Mouse (Mus musculus): ENCODE measurements around the gene Pno1. TPM values are rescaled to one million over a fixed set of nuclear protein-coding genes. Genes with fewer than 3 reads are reported as not detected.

Gene Pno1
- polyA plus RNA-seq, 1 experiment from 2014 or later, result 111 TPM

- no peak overlapping the region for H3K4me2 ChIP-seq (ENCODE audit: low read depth, severe bottlenecking)
- DNase-seq (ENCODE audit: low spot score) (no peak), ATAC-seq (ENCODE audit: insufficient number of reproducible peaks, low FRiP score, low TSS enrichment, low read depth) (no peak)
- H3K4me3 ChIP-seq (ENCODE audit: low read depth, low read length), result no peak overlapping the region
- no peaks in the 10 kb centered on the region for H3K27me3 ChIP-seq (ENCODE audit: control insufficient read depth, insufficient read depth, low read length)
- no peaks in the 10 kb centered on the region for H3K4me1 ChIP-seq (ENCODE audit: control insufficient read depth, insufficient read depth, low read length)
- no peaks in the 10 kb centered on the region for H3K9me3 ChIP-seq (ENCODE audit: control insufficient read depth, low read length)
- no peak overlapping the region for H3K27ac ChIP-seq (replicated peaks; ENCODE audit: low read depth, low read length)
- WGBS, result 97% methylated on average over 1 of the region's 1 CpGs
- H3K9ac ChIP-seq (ENCODE audit: low read length), result no peak overlapping the region
- H3K36me3 ChIP-seq (ENCODE audit: control insufficient read depth, insufficient read depth, low read length), result no peaks in the 10 kb centered on the region
Measured at GRCm38 (mm10) chr11:17170938-17171729, 40.2 kb downstream of the Pno1 start.

GRCm38 (mm10) chr11:17169262-17169661, 42.1 kb downstream of the Pno1 start:
- H3K27ac ChIP-seq (replicated peaks; ENCODE audit: low read depth, low read length), result no peak overlapping the region
- H3K36me3 ChIP-seq (ENCODE audit: control insufficient read depth, insufficient read depth, low read length), result no peaks in the 10 kb centered on the region
- no peaks in the 10 kb centered on the region for H3K9me3 ChIP-seq (ENCODE audit: control insufficient read depth, low read length)
- no peaks in the 10 kb centered on the region for H3K27me3 ChIP-seq (ENCODE audit: control insufficient read depth, insufficient read depth, low read length)
- WGBS, result 87% methylated on average over 2 of the region's 2 CpGs
- no peak overlapping the region for H3K4me2 ChIP-seq (ENCODE audit: low read depth, severe bottlenecking)
- ATAC-seq (ENCODE audit: insufficient number of reproducible peaks, low FRiP score, low TSS enrichment, low read depth), result no peak
- DNase-seq (ENCODE audit: low spot score), result no peak
- H3K4me3 ChIP-seq (ENCODE audit: low read depth, low read length), result no peak overlapping the region
- no peak overlapping the region for H3K9ac ChIP-seq (ENCODE audit: low read length)
- no peaks in the 10 kb centered on the region for H3K4me1 ChIP-seq (ENCODE audit: control insufficient read depth, insufficient read depth, low read length)

GRCm38 (mm10) chr11:17166627-17167026, 44.7 kb downstream of the Pno1 start:
- WGBS, result 91% methylated on average over 7 of the region's 7 CpGs
- Histone ChIP-seq H3K36me3 (ENCODE audit: control insufficient read depth, insufficient read depth, low read length) (no peaks in the 10 kb centered on the region), H3K4me1 (ENCODE audit: control insufficient read depth, insufficient read depth, low read length) (no peaks in the 10 kb centered on the region), H3K4me3 (ENCODE audit: low read depth, low read length) (no peak overlapping the region), H3K27ac (replicated peaks; ENCODE audit: low read depth, low read length) (no peak overlapping the region), H3K9ac (ENCODE audit: low read length) (no peak overlapping the region), H3K27me3 (ENCODE audit: control insufficient read depth, insufficient read depth, low read length) (no peaks in the 10 kb centered on the region), H3K4me2 (ENCODE audit: low read depth, severe bottlenecking) (no peak overlapping the region), H3K9me3 (ENCODE audit: control insufficient read depth, low read length) (no peaks in the 10 kb centered on the region)
- ATAC-seq (ENCODE audit: insufficient number of reproducible peaks, low FRiP score, low TSS enrichment, low read depth) (no peak), DNase-seq (ENCODE audit: low spot score) (no peak)

- no peak overlapping the region for H3K4me3 ChIP-seq (ENCODE audit: low read depth, low read length)
- no peaks in the 10 kb centered on the region for H3K36me3 ChIP-seq (ENCODE audit: control insufficient read depth, insufficient read depth, low read length)
- WGBS, result 81% methylated on average over 1 of the region's 1 CpGs
- ATAC-seq (ENCODE audit: insufficient number of reproducible peaks, low FRiP score, low TSS enrichment, low read depth) (no peak), DNase-seq (ENCODE audit: low spot score) (no peak)
- no peaks in the 10 kb centered on the region for H3K27me3 ChIP-seq (ENCODE audit: control insufficient read depth, insufficient read depth, low read length)
- no peak overlapping the region for H3K4me2 ChIP-seq (ENCODE audit: low read depth, severe bottlenecking)
- no peak overlapping the region for H3K9ac ChIP-seq (ENCODE audit: low read length)
- no peaks in the 10 kb centered on the region; the same call in 1 of the 2 replicates for H3K4me1 ChIP-seq (ENCODE audit: control insufficient read depth, insufficient read depth, low read length)
- no peak overlapping the region for H3K27ac ChIP-seq (replicated peaks; ENCODE audit: low read depth, low read length)
- no peaks in the 10 kb centered on the region for H3K9me3 ChIP-seq (ENCODE audit: control insufficient read depth, low read length)
Measured at GRCm38 (mm10) chr11:17163956-17164355, 47.4 kb downstream of the Pno1 start.

GRCm38 (mm10) chr11:17160242-17160641, 51.1 kb downstream of the Pno1 start:
- Histone ChIP-seq H3K4me1 (ENCODE audit: control insufficient read depth, insufficient read depth, low read length) (no peaks in the 10 kb centered on the region; the same call in 1 of the 2 replicates), H3K4me2 (ENCODE audit: low read depth, severe bottlenecking) (peak overlapping the region; percentile 65), H3K9me3 (ENCODE audit: control insufficient read depth, low read length) (no peaks in the 10 kb centered on the region), H3K36me3 (ENCODE audit: control insufficient read depth, insufficient read depth, low read length) (no peaks in the 10 kb centered on the region), H3K27me3 (ENCODE audit: control insufficient read depth, insufficient read depth, low read length) (no peaks in the 10 kb centered on the region), H3K27ac (replicated peaks; ENCODE audit: low read depth, low read length) (no peak overlapping the region; the same call in 1 of the 2 replicates), H3K4me3 (ENCODE audit: low read depth, low read length) (peak overlapping the region; percentile 94), H3K9ac (ENCODE audit: low read length) (peak overlapping the region; percentile 96)
- WGBS, result 4% methylated on average over 12 of the region's 12 CpGs
- DNase-seq (ENCODE audit: low spot score) (peak; percentile 62), ATAC-seq (ENCODE audit: insufficient number of reproducible peaks, low FRiP score, low TSS enrichment, low read depth) (no peak)

GRCm38 (mm10) chr11:17159738-17160241, 51.6 kb downstream of the Pno1 start:
- Histone ChIP-seq H3K36me3 (ENCODE audit: control insufficient read depth, insufficient read depth, low read length) (no peaks in the 10 kb centered on the region), H3K4me2 (ENCODE audit: low read depth, severe bottlenecking) (peak overlapping the region; percentile 65), H3K9ac (ENCODE audit: low read length) (peak overlapping the region; percentile 96), H3K4me3 (ENCODE audit: low read depth, low read length) (peak overlapping the region; percentile 94), H3K4me1 (ENCODE audit: control insufficient read depth, insufficient read depth, low read length) (no peaks in the 10 kb centered on the region; the same call in 1 of the 2 replicates), H3K27me3 (ENCODE audit: control insufficient read depth, insufficient read depth, low read length) (no peaks in the 10 kb centered on the region), H3K27ac (replicated peaks; ENCODE audit: low read depth, low read length) (peak overlapping the region; percentile 90), H3K9me3 (ENCODE audit: control insufficient read depth, low read length) (no peaks in the 10 kb centered on the region)
- DNase-seq (ENCODE audit: low spot score) (no peak), ATAC-seq (ENCODE audit: insufficient number of reproducible peaks, low FRiP score, low TSS enrichment, low read depth) (no peak)
- 0% methylated on average over 36 of the region's 46 CpGs for WGBS

- no peaks in the 10 kb centered on the region for H3K9me3 ChIP-seq (ENCODE audit: control insufficient read depth, low read length)
- no peaks in the 10 kb centered on the region for H3K27me3 ChIP-seq (ENCODE audit: control insufficient read depth, insufficient read depth, low read length)
- H3K36me3 ChIP-seq (ENCODE audit: control insufficient read depth, insufficient read depth, low read length), result no peaks in the 10 kb centered on the region
- ATAC-seq (ENCODE audit: insufficient number of reproducible peaks, low FRiP score, low TSS enrichment, low read depth) (peak; percentile 96), DNase-seq (ENCODE audit: low spot score) (peak; percentile 95)
- H3K9ac ChIP-seq (ENCODE audit: low read length), result peak within 1 kb of the TSS; percentile 96
- H3K4me1 ChIP-seq (ENCODE audit: control insufficient read depth, insufficient read depth, low read length), result no peaks in the 10 kb centered on the region; the same call in 1 of the 2 replicates
- H3K27ac ChIP-seq (replicated peaks; ENCODE audit: low read depth, low read length), result peak within 1 kb of the TSS; percentile 90
- peak within 1 kb of the TSS; percentile 65 for H3K4me2 ChIP-seq (ENCODE audit: low read depth, severe bottlenecking)
- peak within 1 kb of the TSS; percentile 94 for H3K4me3 ChIP-seq (ENCODE audit: low read depth, low read length)
- WGBS, result under 1% methylated on average over 76 of the region's 89 CpGs
Measured at GRCm38 (mm10) chr11:17158858-17159737, 52.3 kb downstream of the Pno1 start, which contains the start of gene Ppp3r1. TSS of gene Ppp3r1 (plus strand) at chr11:17159263.

All from limb, embryonic 11.5 days (tissue).